Mouse (Mus musculus): Measurements from ENCODE around the gene Smarcd3.

Gene Smarcd3

GRCm38 (mm10) chr5:24620116-24620515 lies 4.1 kb downstream of the Smarcd3 start:
- DNase-seq (ENCODE audit: low read depth): no peak

GRCm38 (mm10) chr5:24618921-24619320 lies 5.3 kb downstream of the Smarcd3 start:
- no peak for DNase-seq (ENCODE audit: low read depth)

- DNase-seq (ENCODE audit: low read depth): no peak
Observed at GRCm38 (mm10) chr5:24615097-24615496, 9.1 kb downstream of the Smarcd3 start.

- no peak for DNase-seq (ENCODE audit: low read depth)
Observed at GRCm38 (mm10) chr5:24612302-24612649, 11.9 kb downstream of the Smarcd3 start.

- DNase-seq (ENCODE audit: low read depth): no peak
Observed at GRCm38 (mm10) chr5:24611366-24612301, 12.6 kb downstream of the Smarcd3 start.

- DNase-seq (ENCODE audit: low read depth): no peak
Observed at GRCm38 (mm10) chr5:24609388-24609787, 14.8 kb downstream of the Smarcd3 start.

- DNase-seq (ENCODE audit: low read depth): no peak
Observed at GRCm38 (mm10) chr5:24605980-24606665, 18.1 kb downstream of the Smarcd3 start.

- DNase-seq (ENCODE audit: low read depth): no peak
Observed at GRCm38 (mm10) chr5:24605321-24605979, 18.8 kb downstream of the Smarcd3 start.

- no peak for DNase-seq (ENCODE audit: low read depth)
Observed at GRCm38 (mm10) chr5:24604656-24605100, 19.5 kb downstream of the Smarcd3 start.

GRCm38 (mm10) chr5:24604080-24604655 lies 20.0 kb downstream of the Smarcd3 start:
- DNase-seq (ENCODE audit: low read depth): no peak

GRCm38 (mm10) chr5:24603431-24604010 lies 20.7 kb downstream of the Smarcd3 start:
- DNase-seq (ENCODE audit: low read depth): no peak

- DNase-seq (ENCODE audit: low read depth): no peak
Observed at GRCm38 (mm10) chr5:24602751-24603343, 21.4 kb downstream of the Smarcd3 start.

GRCm38 (mm10) chr5:24601911-24602750 lies 22.1 kb downstream of the Smarcd3 start:
- no peak for DNase-seq (ENCODE audit: low read depth)

GRCm38 (mm10) chr5:24601071-24601835 lies 23.0 kb downstream of the Smarcd3 start:
- DNase-seq (ENCODE audit: low read depth): no peak

- no peak for DNase-seq (ENCODE audit: low read depth)
Observed at GRCm38 (mm10) chr5:24600236-24600635, 24.0 kb downstream of the Smarcd3 start.

GRCm38 (mm10) chr5:24599137-24599536 lies 25.1 kb downstream of the Smarcd3 start:
- no peak for DNase-seq (ENCODE audit: low read depth)

- no peak for DNase-seq (ENCODE audit: low read depth)
Observed at GRCm38 (mm10) chr5:24598570-24599006, 25.6 kb downstream of the Smarcd3 start.

GRCm38 (mm10) chr5:24597901-24598569 lies 26.2 kb downstream of the Smarcd3 start:
- no peak for DNase-seq (ENCODE audit: low read depth)

- DNase-seq (ENCODE audit: low read depth): peak; percentile 87
Observed at GRCm38 (mm10) chr5:24597221-24597728, 26.9 kb downstream of the Smarcd3 start.

Measured in 416B (cell line).